Mouse (Mus musculus) limb, embryonic 13.5 days (tissue): ENCODE measurements around the gene Znhit2. TPM values are rescaled to one million over a fixed set of nuclear protein-coding genes. Genes with fewer than 3 reads are reported as not detected.
A peak's percentile ranks its signal among the peaks of the same experiment; 100 is the strongest.

Experiments used
- ATAC-seq: fragments of 200-750 bp; cut with Nextera tagmentation; 2 replicates; pipeline ENCODE4 v1.8.0; 2017; ENCODE audit warnings: low read depth, moderate number of reproducible peaks, moderate TSS enrichment; ENCODE audit not compliant: low FRiP score
- H3K27ac ChIP-seq: fragments of 300-500 bp; sonication (generic); 2 replicates; pipeline ENCODE4 v1.5.1; 2015; ENCODE audit warnings: inconsistent platforms, mild to moderate bottlenecking, moderate library complexity
- H3K27me3 ChIP-seq: fragments of 300-500 bp; sonication (generic); 2 replicates; pipeline ENCODE4 v1.6.1; 2015; ENCODE audit warnings: mild to moderate bottlenecking, inconsistent platforms
- H3K36me3 ChIP-seq: fragments of 300-500 bp; sonication (generic); 2 replicates; pipeline ENCODE4 v1.6.1; 2015; ENCODE audit warnings: inconsistent platforms, mild to moderate bottlenecking, moderate library complexity
- H3K4me1 ChIP-seq: fragments of 300-500 bp; sonication (generic); 2 replicates; pipeline ENCODE4 v1.6.1; 2015; ENCODE audit warnings: inconsistent platforms
- H3K4me2 ChIP-seq: fragments of 300-500 bp; sonication (generic); replicated peaks from 2 replicates; pipeline ENCODE4 v1.6.1; 2015; ENCODE audit warnings: inconsistent platforms, mild to moderate bottlenecking, moderate library complexity
- H3K4me3 ChIP-seq: fragments of 300-500 bp; sonication (generic); 2 replicates; pipeline ENCODE4 v1.5.1; 2015; ENCODE audit warnings: moderate library complexity, mild to moderate bottlenecking, inconsistent platforms
- H3K9ac ChIP-seq: fragments of 300-500 bp; sonication (generic); 2 replicates; pipeline ENCODE4 v1.6.1; 2015; ENCODE audit warnings: mild to moderate bottlenecking, inconsistent platforms
- H3K9me3 ChIP-seq: fragments of 300-500 bp; sonication (generic); 2 replicates; pipeline ENCODE4 v1.6.1; 2016; ENCODE audit warnings: inconsistent platforms
- WGBS: fragments of 180-500 bp; shearing (Covaris S2); methylation state at CpG from one replicate; pipeline ENCODE4 v1.1.7; 2015; 5-methylcytosine and 5-hydroxymethylcytosine counted together
- polyA plus RNA-seq: library from polyadenylated mRNA; unstranded; fragments of >200 nt; fragmentation: Nextera tagmentation; extraction: Ambion mirVana; gene quantifications from 2 replicates; pipeline ENCODE4 v1.2.1, GENCODE M21; 2015

The Znhit2 gene
- polyA plus RNA-seq, 1 experiment from 2014 or later, result 29.0 TPM

DNA sequence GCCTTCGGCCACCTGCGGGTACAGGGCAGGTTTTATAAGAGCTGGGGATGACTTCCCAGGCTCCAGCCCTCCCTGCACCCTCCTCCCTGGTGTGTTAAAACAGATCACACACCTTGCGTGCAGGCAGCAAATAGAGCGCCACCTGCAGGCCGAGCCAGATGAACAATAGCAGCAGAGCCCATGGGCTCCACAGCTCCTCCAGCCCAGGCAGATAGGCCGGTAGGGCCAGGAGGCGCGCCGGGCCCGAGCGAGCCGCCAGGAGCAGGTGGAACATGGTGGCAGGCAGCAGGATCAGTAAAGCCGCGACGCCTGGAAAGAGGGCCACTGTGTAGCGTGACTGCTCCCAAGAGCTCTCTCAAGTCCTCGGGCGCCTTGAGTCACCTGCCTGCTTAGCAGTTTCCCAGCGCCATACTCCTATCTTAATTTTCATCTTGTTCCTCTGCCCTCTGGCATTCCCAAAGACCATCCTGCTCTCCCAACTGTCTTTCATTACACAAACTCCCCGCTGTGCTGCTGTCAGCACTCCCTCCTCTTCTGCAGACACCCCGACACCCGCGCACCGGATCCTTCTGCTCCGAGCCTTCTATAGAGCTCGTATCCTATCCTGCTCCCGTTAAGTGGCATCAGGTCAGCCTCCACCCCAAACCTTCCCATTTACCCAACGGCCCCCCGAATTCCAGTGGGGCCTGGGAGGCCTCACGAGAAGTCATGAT, 6.2 kb downstream of the Znhit2 start:
- Histone ChIP-seq H3K4me3 (peak overlapping the region; percentile 50), H3K4me1 (peaks cover 28% of the 10 kb centered on the region), H3K27me3 (no peaks in the 10 kb centered on the region), H3K27ac (peak overlapping the region; percentile 67), H3K9ac (peak overlapping the region; percentile 60), H3K4me2 (peak overlapping the region; percentile 98), H3K36me3 (peaks cover 36% of the 10 kb centered on the region), H3K9me3 (no peaks in the 10 kb centered on the region)
- peak; percentile 35 for ATAC-seq
- under 1% methylated on average over 30 of the region's 30 CpGs for WGBS

- Histone ChIP-seq H3K9ac (peak within 1 kb of the TSS; percentile 60), H3K4me2 (peak within 1 kb of the TSS; percentile 98), H3K27ac (peak within 1 kb of the TSS; percentile 67), H3K9me3 (no peaks in the 10 kb centered on the region), H3K4me3 (peak within 1 kb of the TSS; percentile 50), H3K27me3 (no peaks in the 10 kb centered on the region), H3K36me3 (peaks cover 39% of the 10 kb centered on the region), H3K4me1 (peaks cover 21% of the 10 kb centered on the region)
- 9% methylated on average over 33 of the region's 33 CpGs for WGBS
- peak; percentile 95 for ATAC-seq
Observed at GRCm38 (mm10) chr19:6067724-6068415, 6.9 kb downstream of the Znhit2 start, which contains the start of gene Tm7sf2. Tm7sf2 (minus strand) TSS chr19:6068373.

- no peak for ATAC-seq
- Histone ChIP-seq H3K4me1 (peaks cover 19% of the 10 kb centered on the region), H3K4me3 (no peak overlapping the region), H3K27me3 (no peaks in the 10 kb centered on the region), H3K9ac (no peak overlapping the region), H3K36me3 (peaks cover 48% of the 10 kb centered on the region), H3K4me2 (no peak overlapping the region), H3K9me3 (no peaks in the 10 kb centered on the region), H3K27ac (no peak overlapping the region)
- 84% methylated on average over 4 of the region's 4 CpGs for WGBS
Observed at GRCm38 (mm10) chr19:6068951-6069350, 8.0 kb downstream of the Znhit2 start.

DNA sequence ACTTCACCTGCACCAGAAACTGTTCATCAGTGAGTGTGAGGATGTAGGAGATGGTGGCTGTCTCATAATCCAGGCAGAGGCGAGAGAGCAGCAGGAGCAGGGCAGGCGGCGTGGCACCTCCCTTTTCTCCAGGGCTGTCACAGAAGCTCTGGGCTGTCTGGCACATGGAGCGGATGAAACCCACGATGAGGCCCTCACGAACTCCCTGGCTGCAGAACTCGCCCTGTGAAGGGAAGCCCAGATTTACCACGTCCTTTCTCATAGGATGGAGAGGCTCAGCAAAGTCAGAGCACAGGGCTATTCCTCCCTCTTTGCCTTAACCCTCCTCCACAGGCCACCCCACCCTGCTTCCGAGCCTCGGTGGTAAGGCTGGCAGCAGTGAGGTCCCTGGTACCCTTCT, 8.9 kb downstream of the Znhit2 start:
- Histone ChIP-seq H3K36me3 (peaks cover 55% of the 10 kb centered on the region), H3K4me2 (no peak overlapping the region), H3K4me3 (no peak overlapping the region), H3K27ac (no peak overlapping the region), H3K9me3 (no peaks in the 10 kb centered on the region), H3K27me3 (no peaks in the 10 kb centered on the region), H3K4me1 (peaks cover 19% of the 10 kb centered on the region), H3K9ac (no peak overlapping the region; the same call in 1 of the 2 replicates)
- WGBS, result 90% methylated on average over 10 of the region's 10 CpGs
- ATAC-seq, result no peak

- Histone ChIP-seq H3K4me1 (peaks cover 19% of the 10 kb centered on the region), H3K4me3 (no peak overlapping the region), H3K27ac (no peak overlapping the region), H3K9me3 (no peaks in the 10 kb centered on the region), H3K36me3 (peaks cover 60% of the 10 kb centered on the region), H3K27me3 (no peaks in the 10 kb centered on the region), H3K9ac (no peak overlapping the region), H3K4me2 (no peak overlapping the region)
- no peak for ATAC-seq
- WGBS, result 87% methylated on average over 31 of the region's 31 CpGs
Observed at GRCm38 (mm10) chr19:6070571-6071250, 9.7 kb downstream of the Znhit2 start.

DNA sequence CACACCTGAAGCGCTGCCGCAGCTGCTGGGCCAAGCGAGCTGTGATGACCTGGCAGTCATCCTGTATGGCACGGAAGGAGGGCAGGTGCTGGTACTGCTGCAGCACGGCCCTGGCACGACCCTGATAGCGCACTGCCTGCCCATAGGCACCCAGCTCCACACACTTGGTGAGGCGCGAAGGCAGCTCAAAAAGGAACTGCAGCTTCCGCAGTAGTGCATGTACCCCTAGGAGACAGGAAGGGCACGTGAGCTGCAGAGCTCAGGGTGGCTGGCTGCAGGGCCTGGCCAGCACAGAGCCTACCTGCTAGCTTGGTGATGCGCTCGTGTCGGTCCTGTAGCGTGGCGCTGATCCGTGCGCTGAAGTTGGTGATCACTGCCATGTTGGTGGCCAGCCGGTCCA, 10.3 kb downstream of the Znhit2 start:
- 92% methylated on average over 19 of the region's 19 CpGs for WGBS
- Histone ChIP-seq H3K9ac (no peak overlapping the region), H3K36me3 (peaks cover 60% of the 10 kb centered on the region)

DNA sequence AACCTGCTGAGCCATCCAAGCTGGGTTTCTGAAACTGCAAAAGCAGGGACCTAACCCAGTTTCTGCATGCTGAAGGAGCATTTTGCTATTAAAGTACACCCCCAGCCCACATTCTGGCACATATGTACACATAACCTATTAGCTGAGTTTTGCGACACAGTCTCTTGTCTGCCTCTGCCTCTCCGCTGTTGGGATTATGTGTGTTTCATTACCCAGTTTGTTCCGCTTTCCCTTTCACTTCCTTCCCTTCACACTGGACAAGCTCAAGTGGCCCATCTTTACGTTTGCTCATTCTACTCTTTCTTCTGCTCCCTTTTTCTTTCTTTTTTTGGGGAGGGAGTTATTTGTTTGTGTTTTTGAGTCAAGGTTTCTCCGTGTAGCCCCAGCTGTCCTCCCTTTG, 12.9 kb downstream of the Znhit2 start:
- H3K4me2 ChIP-seq, result no peak overlapping the region
- peaks cover 57% of the 10 kb centered on the region for H3K36me3 ChIP-seq
- H3K27ac ChIP-seq, result no peak overlapping the region
- H3K27me3 ChIP-seq, result no peaks in the 10 kb centered on the region
- no peak for ATAC-seq
- WGBS, result 87% methylated on average over 5 of the region's 5 CpGs
- H3K4me3 ChIP-seq, result no peak overlapping the region
- no peaks in the 10 kb centered on the region for H3K9me3 ChIP-seq
- H3K4me1 ChIP-seq, result peaks cover 7% of the 10 kb centered on the region
- H3K9ac ChIP-seq, result no peak overlapping the region

More for the DNA sequence above, 10.3 kb downstream of the Znhit2 start:
- Histone ChIP-seq H3K27me3 (no peaks in the 10 kb centered on the region), H3K4me3 (no peak overlapping the region), H3K4me1 (peaks cover 23% of the 10 kb centered on the region), H3K9me3 (no peaks in the 10 kb centered on the region), H3K27ac (no peak overlapping the region), H3K4me2 (no peak overlapping the region)
- no peak for ATAC-seq

DNA sequence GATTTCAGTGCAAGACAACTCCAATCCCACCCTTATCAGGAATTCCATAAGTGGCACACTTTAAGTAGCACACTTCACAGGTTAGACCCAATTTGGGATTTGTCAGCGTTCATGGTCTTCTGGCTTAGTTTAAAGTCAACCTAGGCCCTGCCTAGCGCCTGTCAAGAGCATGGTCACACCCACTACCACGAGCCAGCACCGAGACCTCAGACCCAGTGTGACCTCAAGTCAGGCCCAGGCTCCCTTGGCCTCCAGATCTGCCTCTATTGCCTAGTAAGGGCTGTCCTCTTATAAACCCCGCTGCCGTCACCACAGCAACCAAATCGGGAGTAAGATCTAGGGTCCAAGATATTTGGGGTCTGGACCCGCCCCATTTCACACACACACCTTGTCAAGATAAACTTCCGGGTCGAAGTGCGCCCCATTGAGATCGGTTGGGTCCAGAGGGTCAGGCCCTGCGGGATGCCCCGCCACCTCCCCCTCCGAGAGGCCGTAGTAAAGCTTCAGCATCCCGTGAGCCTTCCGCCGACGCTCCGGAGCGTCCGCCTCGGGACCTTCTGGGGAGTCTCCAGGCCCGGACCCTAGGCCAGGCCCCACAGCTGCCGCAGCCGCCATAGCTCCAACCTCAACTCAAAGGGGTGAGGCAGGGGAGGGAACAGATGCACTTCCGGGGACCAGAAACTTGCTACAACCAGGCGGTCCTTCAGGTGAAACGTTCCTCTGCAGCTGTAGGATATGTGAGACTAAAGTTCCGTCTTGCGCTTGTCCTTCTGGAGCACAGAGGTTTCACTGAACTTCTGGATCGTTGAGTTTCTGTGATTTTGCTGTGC, 15.8 kb downstream of the Znhit2 start, which contains the start of gene Vps51:
Gene Vps51 (minus strand): TSS at position 668 of the 830 bp plus-strand sequence.
- peak; percentile 86 for ATAC-seq
- H3K36me3 ChIP-seq, result peaks cover 47% of the 10 kb centered on the region
- WGBS, result under 1% methylated on average over 33 of the region's 33 CpGs

GRCm38 (mm10) chr19:6079983-6080480, 19.0 kb downstream of the Znhit2 start, which contains the start of gene Tmem262:
Tmem262 (plus strand) TSS chr19:6080033.
- Histone ChIP-seq H3K4me2 (no peak within 1 kb of the TSS), H3K27me3 (no peaks in the 10 kb centered on the region), H3K9ac (no peak within 1 kb of the TSS), H3K4me1 (peaks cover 19% of the 10 kb centered on the region), H3K9me3 (no peaks in the 10 kb centered on the region), H3K36me3 (peaks cover 36% of the 10 kb centered on the region), H3K4me3 (no peak within 1 kb of the TSS), H3K27ac (no peak within 1 kb of the TSS)
- ATAC-seq, result no peak
- 93% methylated on average over 12 of the region's 12 CpGs for WGBS

More for the DNA sequence above, 15.8 kb downstream of the Znhit2 start, which contains the start of gene Vps51:
- peaks cover 7% of the 10 kb centered on the region for H3K4me1 ChIP-seq
- peak within 1 kb of the TSS; percentile 85 for H3K9ac ChIP-seq
- peak within 1 kb of the TSS; percentile 80 for H3K4me3 ChIP-seq
- peak within 1 kb of the TSS; percentile 83 for H3K27ac ChIP-seq
- H3K27me3 ChIP-seq, result no peaks in the 10 kb centered on the region
- peak within 1 kb of the TSS; percentile 91 for H3K4me2 ChIP-seq
- no peaks in the 10 kb centered on the region for H3K9me3 ChIP-seq

- no peaks in the 10 kb centered on the region for H3K27me3 ChIP-seq
- WGBS, result 88% methylated on average over 9 of the region's 9 CpGs
- H3K4me1 ChIP-seq, result peaks cover 24% of the 10 kb centered on the region
- H3K9me3 ChIP-seq, result no peaks in the 10 kb centered on the region
- no peak within 1 kb of the TSS for H3K4me3 ChIP-seq
- no peak within 1 kb of the TSS for H3K9ac ChIP-seq
- H3K27ac ChIP-seq, result no peak within 1 kb of the TSS
- ATAC-seq, result no peak
- H3K4me2 ChIP-seq, result peak within 1 kb of the TSS; percentile 89; the same call in 1 of the 2 replicates
- H3K36me3 ChIP-seq, result peaks cover 40% of the 10 kb centered on the region
Observed at GRCm38 (mm10) chr19:6082156-6082555, 21.2 kb downstream of the Znhit2 start, which contains the start of gene Gm28374. Gm28374 (minus strand) TSS chr19:6082256.
